Comparison of ENCODE assay signal across 25 mouse cellular contexts in genomic region chr5:146394563-146394962, GRCm38 (mm10). TPM values are rescaled to one million over a fixed set of nuclear protein-coding genes. Genes with fewer than 3 reads are reported as not detected.
A peak's percentile ranks its signal among the peaks of the same experiment; 100 is the strongest.
DNase-seq lines count a peak whose midpoint lies in the region; ATAC-seq and TF ChIP-seq lines count a peak whose summit lies in the region.
"Had no signal": no experiment of that assay in that cellular context is flagged by ENCODE, and none has a peak within 500 bp of the region (broad histone marks: within the 10 kb centered on the region; RNA-seq: fewer than 3 reads in every experiment).

No protein-coding gene starts in this region.

- TF ChIP-seq CTCF in cerebellum, adult 2 months (IDR thresholded peaks at IDR 0.05; ENCODE audit: borderline replicate concordance, insufficient read depth, low read depth, low read length): no peak

- no peak overlapping the region for H3K9ac ChIP-seq in neural tube, embryonic 15.5 days (replicated peaks)
- H3K9ac ChIP-seq: embryonic facial prominence, embryonic 12.5 days; embryonic facial prominence, embryonic 15.5 days; forebrain, embryonic 12.5 days; forebrain, embryonic 15.5 days; heart, embryonic 12.5 days; heart, embryonic 15.5 days; hindbrain, embryonic 13.5 days had no signal

- H3K9me3 ChIP-seq in heart, embryonic 10.5 days: no peaks in the 10 kb centered on the region
- no peaks in the 10 kb centered on the region for H3K9me3 ChIP-seq in neural tube, embryonic 15.5 days (replicated peaks)
- H3K9me3 ChIP-seq: forebrain, embryonic 15.5 days; heart, embryonic 15.5 days had no signal

- peak; percentile 31 to 64 for DNase-seq in cerebellum, adult 2 months
- DNase-seq in cerebellum, postnatal 4 days (ENCODE audit: low spot score in 2 of 2): no peak
- peak; percentile 60 for DNase-seq in heart, adult 11 months
- DNase-seq in heart, embryonic 10.5 days (ENCODE audit: low spot score): no peak
- DNase-seq in neural tube, embryonic 10.5 days (ENCODE audit: extremely low spot score, low spot score): no peak
- DNase-seq: adrenal gland, adult 2 months; adrenal gland, postnatal 14 days; cerebellum, adult 9-10 months; gastrocnemius, postnatal 10 days; gastrocnemius, postnatal 36 days; heart, postnatal 10 days; heart, postnatal 36 days; kidney, adult 2 months had no signal

- H3K4me2 ChIP-seq in neural tube, embryonic 15.5 days: no peak overlapping the region
- H3K4me2 ChIP-seq: embryonic facial prominence, embryonic 12.5 days; embryonic facial prominence, embryonic 15.5 days; forebrain, embryonic 12.5 days; forebrain, embryonic 15.5 days; heart, embryonic 12.5 days; heart, embryonic 15.5 days; hindbrain, embryonic 13.5 days had no signal

- peak; percentile 35; the same call in 1 of the 2 replicates for ATAC-seq in neural tube, embryonic 15.5 days (ENCODE audit: low FRiP score)
- ATAC-seq: CD4-positive, CD25-positive, alpha-beta regulatory T cell, adult 4 months; forebrain, embryonic 15.5 days; intestine, postnatal 0 days had no signal

- H3K27ac ChIP-seq in cerebellum, adult 2 months (ENCODE audit: insufficient read depth, low read length): no peak overlapping the region
- H3K27ac ChIP-seq in heart, embryonic 10.5 days: no peak overlapping the region
- H3K27ac ChIP-seq in neural tube, embryonic 15.5 days (replicated peaks): peak overlapping the region; percentile 54; the same call in 1 of the 2 replicates
- H3K27ac ChIP-seq: embryonic facial prominence, embryonic 12.5 days; embryonic facial prominence, embryonic 15.5 days; forebrain, embryonic 12.5 days; forebrain, embryonic 15.5 days; heart, embryonic 15.5 days; hindbrain, embryonic 10.5 days; hindbrain, embryonic 13.5 days had no signal

- no peak overlapping the region for H3K4me3 ChIP-seq in cerebellum, adult 2 months (replicated peaks; ENCODE audit: insufficient read depth, low read depth, low read length)
- H3K4me3 ChIP-seq in heart, embryonic 10.5 days: no peak overlapping the region
- H3K4me3 ChIP-seq in neural tube, embryonic 15.5 days (replicated peaks): no peak overlapping the region
- H3K4me3 ChIP-seq: embryonic facial prominence, embryonic 12.5 days; embryonic facial prominence, embryonic 15.5 days; forebrain, embryonic 12.5 days; forebrain, embryonic 15.5 days; heart, embryonic 12.5 days; heart, embryonic 15.5 days; hindbrain, embryonic 10.5 days; hindbrain, embryonic 13.5 days had no signal

- H3K36me3 ChIP-seq in heart, embryonic 10.5 days: no peaks in the 10 kb centered on the region
- H3K36me3 ChIP-seq in neural tube, embryonic 15.5 days: no peaks in the 10 kb centered on the region
- H3K36me3 ChIP-seq: embryonic facial prominence, embryonic 12.5 days; embryonic facial prominence, embryonic 15.5 days; forebrain, embryonic 12.5 days; forebrain, embryonic 15.5 days; heart, embryonic 12.5 days; heart, embryonic 15.5 days had no signal

- TF ChIP-seq POLR2A in cerebellum, adult 2 months (IDR thresholded peaks at IDR 0.05; ENCODE audit: borderline replicate concordance, insufficient read depth, low read length): no peak

- H3K4me1 ChIP-seq in cerebellum, adult 2 months (ENCODE audit: control insufficient read depth, insufficient read depth, low read length): peaks cover 14% of the 10 kb centered on the region
- H3K4me1 ChIP-seq in heart, embryonic 10.5 days: no peaks in the 10 kb centered on the region
- 0 out of 2 replicates have a peak, but pooled peaks cover 4% of the 10 kb centered on the region for H3K4me1 ChIP-seq in neural tube, embryonic 15.5 days
- H3K4me1 ChIP-seq: embryonic facial prominence, embryonic 15.5 days; forebrain, embryonic 12.5 days; forebrain, embryonic 15.5 days; heart, embryonic 12.5 days; heart, embryonic 15.5 days; hindbrain, embryonic 13.5 days had no signal

- 18% methylated on average over 7 of the region's 7 CpGs for WGBS in cerebellum, adult 2 months
- 84% methylated on average over 7 of the region's 7 CpGs for WGBS in heart, embryonic 10.5 days
- 78% methylated on average over 7 of the region's 7 CpGs for WGBS in neural tube, embryonic 15.5 days

- no peaks in the 10 kb centered on the region for H3K27me3 ChIP-seq in cerebellum, adult 2 months (ENCODE audit: control insufficient read depth, insufficient read depth, low read length)
- H3K27me3 ChIP-seq in heart, embryonic 10.5 days (ENCODE audit: insufficient read depth, poor library complexity, severe bottlenecking): no peaks in the 10 kb centered on the region
- H3K27me3 ChIP-seq in neural tube, embryonic 15.5 days (replicated peaks): no peaks in the 10 kb centered on the region
- H3K27me3 ChIP-seq: embryonic facial prominence, embryonic 12.5 days; embryonic facial prominence, embryonic 15.5 days; forebrain, embryonic 12.5 days; forebrain, embryonic 15.5 days; heart, embryonic 12.5 days; heart, embryonic 15.5 days; hindbrain, embryonic 13.5 days had no signal

RNA-seq across cellular contexts. Expression of gene Wasf3, which starts 9.8 kb away (rescaled TPM):
- 69.2 and 71.4 TPM in 2 replicates for polyA plus RNA-seq in cerebellum, adult 2 months (2012; rRNA removed)
- 0.69 and 2.0 TPM in 2 replicates for polyA plus RNA-seq in heart, embryonic 10.5 days (2016; fragmentation: Nextera tagmentation; extraction: Ambion mirVana)
- 19.4 and 22.2 TPM in 2 replicates for polyA plus RNA-seq in neural tube, embryonic 15.5 days (2015; fragmentation: Nextera tagmentation; extraction: Ambion mirVana)
- polyA plus RNA-seq: C2C12; CD4-positive, CD25-positive, alpha-beta regulatory T cell, adult 4 months had no signal

Comparison
In these comparisons a context has a peak if more than half of its experiments do, and no peak if none do; other contexts are left out.
1. DNase-seq: peak in cerebellum, adult 2 months (2 of 2) and heart, adult 11 months (single experiment); none in cerebellum, postnatal 4 days (0 of 2), heart, embryonic 10.5 days (single experiment) and neural tube, embryonic 10.5 days (single experiment).